8 mouse cellular contexts compared by ENCODE assay signal in genomic region chr6:88849270-88849669, GRCm38 (mm10). TPM values are rescaled to one million over a fixed set of nuclear protein-coding genes. Genes with fewer than 3 reads are reported as not detected.
DNase-seq lines count a peak whose midpoint lies in the region; ATAC-seq and TF ChIP-seq lines count a peak whose summit lies in the region.

No protein-coding gene starts in this region.

- no peaks in the 10 kb centered on the region for H3K36me3 ChIP-seq in E14TG2a.4 (ENCODE audit: insufficient read depth, low read length)
- H3K36me3 ChIP-seq in intestine, postnatal 0 days (ENCODE audit: control insufficient read depth, insufficient read depth) = no peaks in the 10 kb centered on the region
- H3K36me3 ChIP-seq in forebrain, embryonic 15.5 days = peaks cover 61% of the 10 kb centered on the region

- no peak overlapping the region for H3K4me3 ChIP-seq in E14TG2a.4 (replicated peaks; ENCODE audit: low read length)
- H3K4me3 ChIP-seq in intestine, postnatal 0 days (ENCODE audit: low read depth, low read length) = no peak overlapping the region
- H3K4me3 ChIP-seq in forebrain, embryonic 15.5 days = no peak overlapping the region

- H3K9ac ChIP-seq in intestine, postnatal 0 days (ENCODE audit: low read depth, low read length) = no peak overlapping the region
- no peak overlapping the region for H3K9ac ChIP-seq in forebrain, embryonic 15.5 days (replicated peaks)

- no peak overlapping the region for H3K4me2 ChIP-seq in intestine, postnatal 0 days (replicated peaks; ENCODE audit: low read depth)
- H3K4me2 ChIP-seq in forebrain, embryonic 15.5 days (replicated peaks) = no peak overlapping the region

- TF ChIP-seq CTCF in E14TG2a.4 (conservative IDR thresholded peaks at IDR 0.05; ENCODE audit: low read length) = peak; percentile 64
- TF ChIP-seq CTCF in intestine, postnatal 0 days (IDR thresholded peaks at IDR 0.05; ENCODE audit: low read depth) = peak; percentile 72

- H3K4me1 ChIP-seq in E14TG2a.4 (replicated peaks; ENCODE audit: low read depth, low read length) = peaks cover 28% of the 10 kb centered on the region
- H3K4me1 ChIP-seq in intestine, postnatal 0 days (replicated peaks; ENCODE audit: control insufficient read depth, insufficient read depth, low read length) = no peaks in the 10 kb centered on the region
- no peaks in the 10 kb centered on the region for H3K4me1 ChIP-seq in forebrain, embryonic 15.5 days

- 57% methylated on average over 4 of the region's 4 CpGs for WGBS in intestine, postnatal 0 days
- 60% methylated on average over 4 of the region's 4 CpGs for WGBS in forebrain, embryonic 15.5 days

- no peak for ATAC-seq in intestine, postnatal 0 days
- no peak for ATAC-seq in forebrain, embryonic 15.5 days (replicated peaks)

- no peaks in the 10 kb centered on the region for H3K9me3 ChIP-seq in E14TG2a.4 (ENCODE audit: low read length)
- H3K9me3 ChIP-seq in intestine, postnatal 0 days (ENCODE audit: control insufficient read depth) = no peaks in the 10 kb centered on the region
- no peaks in the 10 kb centered on the region for H3K9me3 ChIP-seq in forebrain, embryonic 15.5 days

- no peak overlapping the region for H3K27ac ChIP-seq in intestine, postnatal 0 days (ENCODE audit: low read depth, low read length)
- no peak overlapping the region for H3K27ac ChIP-seq in forebrain, embryonic 15.5 days (replicated peaks)

- no peaks in the 10 kb centered on the region for H3K27me3 ChIP-seq in E14TG2a.4 (ENCODE audit: insufficient read depth, low read length)
- H3K27me3 ChIP-seq in intestine, postnatal 0 days (replicated peaks; ENCODE audit: control insufficient read depth, insufficient read depth, low read length) = no peaks in the 10 kb centered on the region
- no peaks in the 10 kb centered on the region for H3K27me3 ChIP-seq in forebrain, embryonic 15.5 days

- DNase-seq in heart, postnatal 4 days = peak; percentile 46
- DNase-seq in heart, adult 18-20 months = no peak
- DNase-seq in 3T3-L1 (ENCODE audit: low read depth, low spot score) = peak; percentile 35
- no peak for DNase-seq in frontal cortex, postnatal 25 days (ENCODE audit: low spot score in 2 of 2)
- no peak for DNase-seq in right cerebral cortex, postnatal 10 days (ENCODE audit: low spot score in 2 of 2)

RNA-seq across cellular contexts. Expression of gene Abtb1, which starts 7.5 kb away (rescaled TPM):
- total RNA-seq in heart, postnatal 4 days (2021) = 10 to 100 TPM; 14.8 to 19.6 TPM
- 10 to 100 TPM; 22.0 to 25.3 TPM for total RNA-seq in heart, adult 18-20 months (2021)
- 22.7 and 23.9 TPM in 2 replicates for polyA plus RNA-seq in intestine, postnatal 0 days (2015; fragmentation: Nextera tagmentation; extraction: Ambion mirVana)
- 37.6 and 40.0 TPM in 2 replicates for polyA plus RNA-seq in forebrain, embryonic 15.5 days (2015; fragmentation: Nextera tagmentation; extraction: Ambion mirVana)

RNA-seq across cellular contexts. Expression of gene Podxl2, which starts 25.6 kb away (rescaled TPM):
- 10 to 100 TPM; 61.1 to 65.1 TPM for total RNA-seq in heart, postnatal 4 days (2021)
- 10 to 100 TPM; 15.0 to 18.8 TPM for total RNA-seq in heart, adult 18-20 months (2021)
- polyA plus RNA-seq in intestine, postnatal 0 days (2015; fragmentation: Nextera tagmentation; extraction: Ambion mirVana) = 36.3 and 39.2 TPM in 2 replicates
- 590 and 608 TPM in 2 replicates for polyA plus RNA-seq in forebrain, embryonic 15.5 days (2015; fragmentation: Nextera tagmentation; extraction: Ambion mirVana)

RNA-seq across cellular contexts. Expression of gene Mcm2, which starts 49.3 kb away (rescaled TPM):
- 100 to 1,000 TPM in 1 of 2 experiments, 10 to 100 TPM in 1; 86.1 to 103 TPM for total RNA-seq in heart, postnatal 4 days (2021)
- 1 to 10 TPM; 4.7 to 5.6 TPM for total RNA-seq in heart, adult 18-20 months (2021)
- 32.9 and 33.1 TPM in 2 replicates for polyA plus RNA-seq in intestine, postnatal 0 days (2015; fragmentation: Nextera tagmentation; extraction: Ambion mirVana)
- polyA plus RNA-seq in forebrain, embryonic 15.5 days (2015; fragmentation: Nextera tagmentation; extraction: Ambion mirVana) = 70.0 and 75.2 TPM in 2 replicates

RNA-seq across cellular contexts. Expression of gene Tpra1, which starts 52.8 kb away (rescaled TPM):
- total RNA-seq in heart, postnatal 4 days (2021) = 10 to 100 TPM; 29.7 to 30.8 TPM
- 10 to 100 TPM; 35.0 to 37.1 TPM for total RNA-seq in heart, adult 18-20 months (2021)
- 81.2 and 81.6 TPM in 2 replicates for polyA plus RNA-seq in intestine, postnatal 0 days (2015; fragmentation: Nextera tagmentation; extraction: Ambion mirVana)
- polyA plus RNA-seq in forebrain, embryonic 15.5 days (2015; fragmentation: Nextera tagmentation; extraction: Ambion mirVana) = 61.5 and 64.1 TPM in 2 replicates

Comparison
In these comparisons a context has a peak if more than half of its experiments do, and no peak if none do; other contexts are left out.
1. DNase-seq: peak in heart, postnatal 4 days (single experiment) and 3T3-L1 (single experiment); none in heart, adult 18-20 months (0 of 2), frontal cortex, postnatal 25 days (0 of 2) and right cerebral cortex, postnatal 10 days (0 of 2).
2. RNA of gene Mcm2, which starts 49.3 kb away (total RNA-seq): 86.1 to 103 TPM in heart, postnatal 4 days; 4.7 to 5.6 TPM in heart, adult 18-20 months; every median in the first group is over 10 times any median in the second.